11 mouse cellular contexts compared by ENCODE assay signal in genomic region chr5:23394366-23395145, GRCm38 (mm10). TPM values are rescaled to one million over a fixed set of nuclear protein-coding genes. Genes with fewer than 3 reads are reported as not detected.
DNase-seq lines count a peak whose midpoint lies in the region; ATAC-seq and TF ChIP-seq lines count a peak whose summit lies in the region.
"Had no signal": no experiment of that assay in that cellular context is flagged by ENCODE, and none has a peak within 500 bp of the region (broad histone marks: within the 10 kb centered on the region; RNA-seq: fewer than 3 reads in every experiment).

No protein-coding gene starts in this region.

- WGBS in heart, embryonic 11.5 days (ENCODE audit: insufficient replicate concordance), result 49% methylated on average over 3 of the region's 3 CpGs
- WGBS in lung, postnatal 0 days, result 39% methylated on average over 3 of the region's 3 CpGs

- no peaks in the 10 kb centered on the region for H3K9me3 ChIP-seq in heart, embryonic 11.5 days (replicated peaks; ENCODE audit: control insufficient read depth, low read length)
- H3K9me3 ChIP-seq in lung, postnatal 0 days (ENCODE audit: low read length), result no peaks in the 10 kb centered on the region
- H3K9me3 ChIP-seq: embryonic facial prominence, embryonic 15.5 days had no signal

- no peak overlapping the region for H3K27ac ChIP-seq in heart, embryonic 11.5 days (ENCODE audit: low read depth, low read length)
- H3K27ac ChIP-seq in lung, postnatal 0 days (ENCODE audit: low read length), result no peak overlapping the region
- H3K27ac ChIP-seq in brown adipose tissue, adult 24 weeks (replicated peaks; ENCODE audit: low read depth, low read length), result peak overlapping the region; percentile 4; the same call in 1 of the 2 replicates
- H3K27ac ChIP-seq: embryonic facial prominence, embryonic 15.5 days had no signal

- no peaks in the 10 kb centered on the region for H3K27me3 ChIP-seq in heart, embryonic 11.5 days (ENCODE audit: control insufficient read depth, insufficient read depth, low read length)
- no peaks in the 10 kb centered on the region for H3K27me3 ChIP-seq in lung, postnatal 0 days (replicated peaks; ENCODE audit: insufficient read depth, low read length)
- H3K27me3 ChIP-seq: embryonic facial prominence, embryonic 15.5 days had no signal

- H3K4me1 ChIP-seq in heart, embryonic 11.5 days (ENCODE audit: control insufficient read depth, insufficient read depth, low read length), result no peaks in the 10 kb centered on the region
- H3K4me1 ChIP-seq in lung, postnatal 0 days (ENCODE audit: insufficient read depth, low read depth, low read length), result no peaks in the 10 kb centered on the region
- peaks cover 7% of the 10 kb centered on the region; the same call in 1 of the 2 replicates for H3K4me1 ChIP-seq in brown adipose tissue, adult 24 weeks (ENCODE audit: control insufficient read depth, insufficient read depth, insufficient read length, low read length)
- H3K4me1 ChIP-seq: embryonic facial prominence, embryonic 15.5 days had no signal

- H3K4me3 ChIP-seq in heart, embryonic 11.5 days (ENCODE audit: low read depth, low read length), result no peak overlapping the region
- H3K4me3 ChIP-seq in lung, postnatal 0 days (ENCODE audit: low read depth, low read length), result no peak overlapping the region
- H3K4me3 ChIP-seq in brown adipose tissue, adult 24 weeks (ENCODE audit: insufficient read depth, low read depth, low read length), result no peak overlapping the region
- H3K4me3 ChIP-seq: embryonic facial prominence, embryonic 15.5 days had no signal

- peak; percentile 41; the same call in 1 of the 2 replicates for TF ChIP-seq EP300 in lung, postnatal 0 days (IDR thresholded peaks at IDR 0.05)

- no peaks in the 10 kb centered on the region; the same call in 1 of the 2 replicates for H3K36me3 ChIP-seq in heart, embryonic 11.5 days (ENCODE audit: control insufficient read depth, insufficient read depth, low read length)
- no peaks in the 10 kb centered on the region for H3K36me3 ChIP-seq in lung, postnatal 0 days (ENCODE audit: insufficient read depth, low read length)

- peak; percentile 96 for DNase-seq in heart, adult 11 months
- DNase-seq in lung, postnatal 0 days (ENCODE audit: low spot score), result peak; percentile 77
- no peak for DNase-seq in lung, postnatal 14 days
- DNase-seq in thymus, adult 18-20 months, result no peak
- no peak for DNase-seq in ovary, postnatal 36 days (ENCODE audit: low spot score)
- DNase-seq: kidney, adult 8-10 months had no signal

- ATAC-seq in heart, embryonic 11.5 days (replicated peaks; ENCODE audit: insufficient number of reproducible peaks, low FRiP score, low TSS enrichment), result no peak
- ATAC-seq in lung, postnatal 0 days, result peak; percentile 90
- peak; percentile 58 for ATAC-seq in megakaryocyte progenitor cell, adult 5-6 weeks (replicated peaks; ENCODE audit: poor library complexity)
- ATAC-seq: activated CD4-positive, CD25-positive, alpha-beta regulatory T cell, adult 4 months had no signal

- no peak overlapping the region for H3K9ac ChIP-seq in heart, embryonic 11.5 days (ENCODE audit: low read depth, low read length)
- no peak overlapping the region for H3K9ac ChIP-seq in lung, postnatal 0 days (replicated peaks; ENCODE audit: low read depth)
- H3K9ac ChIP-seq: embryonic facial prominence, embryonic 15.5 days had no signal

- no peak for TF ChIP-seq CTCF in lung, postnatal 0 days (IDR thresholded peaks at IDR 0.05)

- H3K4me2 ChIP-seq in heart, embryonic 11.5 days, result no peak overlapping the region
- no peak overlapping the region for H3K4me2 ChIP-seq in lung, postnatal 0 days (replicated peaks; ENCODE audit: low read depth, low read length)
- H3K4me2 ChIP-seq: embryonic facial prominence, embryonic 15.5 days had no signal

RNA-seq across cellular contexts. Expression of gene Kmt2e, which starts 39.7 kb away (rescaled TPM):
- polyA plus RNA-seq in heart, embryonic 11.5 days (2014; fragmentation: Nextera tagmentation; extraction: Ambion mirVana), result 61.5 and 65.2 TPM in 2 replicates
- 97.3 and 106 TPM in 2 replicates for polyA plus RNA-seq in lung, postnatal 0 days (2015; fragmentation: Nextera tagmentation; extraction: Ambion mirVana)
- 35.5 and 36.9 TPM in 2 replicates for polyA plus RNA-seq in brown adipose tissue, adult 24 weeks (2012; ENCODE audit: insufficient read depth, insufficient read length, missing spikeins)
- total RNA-seq in megakaryocyte progenitor cell, adult 5-6 weeks (2015), result 122 and 127 TPM in 2 replicates
- total RNA-seq in megakaryocyte progenitor cell, adult 5-6 weeks (2017), result 50.1 and 60.1 TPM in 2 replicates

Comparison
In these comparisons a context has a peak if more than half of its experiments do, and no peak if none do; other contexts are left out.
1. DNase-seq: peak in heart, adult 11 months (single experiment) and lung, postnatal 0 days (single experiment); none in lung, postnatal 14 days (single experiment), thymus, adult 18-20 months (0 of 2) and ovary, postnatal 36 days (single experiment).